Mouse (Mus musculus): ENCODE data around the gene Kcnn4. TPM values are rescaled to one million over a fixed set of nuclear protein-coding genes. Genes with fewer than 3 reads are reported as not detected.

The Kcnn4 gene
- polyA plus RNA-seq, 1 experiment from 2014 or later: 3.2 TPM

DNA sequence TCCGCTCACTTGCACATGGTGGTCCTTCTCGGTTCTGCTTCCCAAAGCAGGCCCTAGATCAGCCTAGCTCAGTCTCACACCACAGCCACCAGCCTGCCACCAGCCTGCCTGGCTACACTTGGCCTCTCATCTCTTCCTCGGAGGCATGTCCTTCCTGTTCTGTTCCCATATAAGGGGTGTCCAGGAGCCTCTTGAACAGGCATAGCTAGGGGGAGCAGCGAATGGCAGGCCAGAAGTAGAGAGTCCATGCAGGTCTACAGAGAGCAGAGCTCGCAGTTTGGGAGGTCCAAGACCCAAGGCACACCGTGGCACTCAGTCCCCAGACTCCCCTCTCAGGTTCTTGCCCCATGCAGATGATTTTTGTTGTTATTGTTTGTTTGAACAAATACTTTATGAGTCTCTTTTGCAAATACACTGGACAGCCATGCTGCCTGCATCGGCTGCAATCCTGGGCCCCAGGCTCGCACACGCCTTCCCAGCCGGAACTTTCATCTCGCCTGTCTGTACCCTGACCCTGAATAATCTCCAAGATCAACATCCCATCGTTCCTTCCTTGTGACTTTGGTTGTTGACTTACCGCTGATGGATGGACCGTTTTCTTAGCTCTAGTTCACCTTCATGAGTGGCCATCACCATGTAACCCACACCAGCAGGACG lies 53.2 kb downstream of the Kcnn4 start:
- Histone ChIP-seq H3K27me3 (ENCODE audit: control insufficient read depth, insufficient read depth, low read depth, low read length) (no peaks in the 10 kb centered on the region), H3K9ac (ENCODE audit: low read length) (no peak overlapping the region), H3K36me3 (ENCODE audit: control insufficient read depth, insufficient read depth, low read length) (peaks cover 8% of the 10 kb centered on the region), H3K4me3 (ENCODE audit: low read length) (no peak overlapping the region), H3K4me1 (replicated peaks; ENCODE audit: control insufficient read depth, insufficient read depth, low read length) (no peaks in the 10 kb centered on the region), H3K4me2 (ENCODE audit: low read depth, low read length) (no peak overlapping the region), H3K27ac (ENCODE audit: low read length) (no peak overlapping the region), H3K9me3 (ENCODE audit: control insufficient read depth, low read length) (no peaks in the 10 kb centered on the region)
- ATAC-seq (ENCODE audit: low read depth): no peak
- 76% methylated on average over 15 of the region's 15 CpGs for WGBS

DNA sequence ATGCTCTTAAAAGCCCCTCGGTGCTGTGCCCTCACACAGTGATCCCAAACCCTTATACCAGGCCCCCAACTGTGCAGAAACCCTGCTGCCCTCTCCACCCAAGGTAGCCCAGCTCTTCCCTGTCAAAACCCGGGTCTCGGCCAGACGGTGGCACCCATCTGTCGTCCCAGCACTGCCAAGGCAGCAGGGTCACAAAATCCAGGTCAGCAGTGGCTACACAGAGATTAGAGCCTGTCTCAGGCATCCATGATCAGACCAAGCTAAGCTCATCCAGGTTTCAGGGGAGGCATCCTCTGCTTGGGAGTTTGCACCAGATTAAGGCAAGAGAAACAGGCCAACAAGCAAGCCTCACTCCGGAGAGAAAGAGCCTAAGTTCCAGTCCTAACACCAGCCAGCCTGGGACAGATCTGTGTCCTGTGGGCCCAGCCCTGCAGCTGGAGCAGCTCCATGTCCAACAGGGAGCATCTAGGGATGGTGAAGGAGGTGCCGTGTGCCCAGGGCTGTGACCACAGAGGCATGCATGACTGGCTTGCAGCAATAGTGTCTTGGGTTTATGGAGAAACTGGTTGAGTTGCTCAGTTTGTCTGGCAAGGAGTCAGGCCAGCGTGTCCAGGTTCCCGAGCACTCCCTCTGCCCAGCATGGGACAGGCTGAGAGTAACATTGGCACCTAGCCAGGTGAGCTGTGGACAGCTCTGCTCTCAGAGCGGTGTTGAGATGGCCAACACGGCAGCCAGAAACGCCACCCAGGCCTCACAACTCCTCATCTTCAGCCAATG lies 54.1 kb downstream of the Kcnn4 start:
- Histone ChIP-seq H3K27ac (ENCODE audit: low read length) (no peak overlapping the region; the same call in 1 of the 2 replicates), H3K36me3 (ENCODE audit: control insufficient read depth, insufficient read depth, low read length) (peaks cover 8% of the 10 kb centered on the region), H3K9me3 (ENCODE audit: control insufficient read depth, low read length) (no peaks in the 10 kb centered on the region), H3K27me3 (ENCODE audit: control insufficient read depth, insufficient read depth, low read depth, low read length) (no peaks in the 10 kb centered on the region), H3K4me2 (ENCODE audit: low read depth, low read length) (no peak overlapping the region), H3K9ac (ENCODE audit: low read length) (no peak overlapping the region; the same call in 1 of the 2 replicates), H3K4me1 (replicated peaks; ENCODE audit: control insufficient read depth, insufficient read depth, low read length) (no peaks in the 10 kb centered on the region), H3K4me3 (ENCODE audit: low read length) (no peak overlapping the region)
- ATAC-seq (ENCODE audit: low read depth): peak; percentile 48; the same call in 1 of the 2 replicates
- 60% methylated on average over 12 of the region's 12 CpGs for WGBS

DNA sequence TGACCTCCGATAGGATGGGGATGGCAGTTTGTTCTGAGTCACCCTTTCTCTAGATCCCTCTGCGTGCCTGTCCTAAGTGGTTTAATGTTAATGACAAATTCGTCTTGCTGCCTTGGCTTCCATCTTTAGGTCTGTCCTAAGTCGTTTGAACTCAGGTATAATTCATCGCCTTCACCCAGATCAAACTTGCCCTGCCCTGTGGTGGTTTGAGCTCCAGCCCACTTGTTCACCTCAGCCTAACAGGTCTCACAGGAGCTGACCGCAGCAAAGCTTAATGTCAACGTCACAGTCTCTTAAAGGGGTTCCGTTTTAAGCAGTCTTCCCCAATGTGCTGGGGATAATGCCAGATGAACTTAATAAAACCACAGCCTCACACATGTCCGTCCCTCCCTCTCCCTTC lies 55.9 kb downstream of the Kcnn4 start:
- H3K27me3 ChIP-seq (ENCODE audit: control insufficient read depth, insufficient read depth, low read depth, low read length): no peaks in the 10 kb centered on the region
- no peak overlapping the region for H3K9ac ChIP-seq (ENCODE audit: low read length)
- H3K9me3 ChIP-seq (ENCODE audit: control insufficient read depth, low read length): no peaks in the 10 kb centered on the region
- no peak overlapping the region for H3K27ac ChIP-seq (ENCODE audit: low read length)
- 76% methylated on average over 9 of the region's 9 CpGs for WGBS
- no peak for ATAC-seq (ENCODE audit: low read depth)
- H3K4me3 ChIP-seq (ENCODE audit: low read length): no peak overlapping the region
- no peaks in the 10 kb centered on the region for H3K4me1 ChIP-seq (replicated peaks; ENCODE audit: control insufficient read depth, insufficient read depth, low read length)
- peaks cover 2% of the 10 kb centered on the region for H3K36me3 ChIP-seq (ENCODE audit: control insufficient read depth, insufficient read depth, low read length)
- no peak overlapping the region for H3K4me2 ChIP-seq (ENCODE audit: low read depth, low read length)

DNA sequence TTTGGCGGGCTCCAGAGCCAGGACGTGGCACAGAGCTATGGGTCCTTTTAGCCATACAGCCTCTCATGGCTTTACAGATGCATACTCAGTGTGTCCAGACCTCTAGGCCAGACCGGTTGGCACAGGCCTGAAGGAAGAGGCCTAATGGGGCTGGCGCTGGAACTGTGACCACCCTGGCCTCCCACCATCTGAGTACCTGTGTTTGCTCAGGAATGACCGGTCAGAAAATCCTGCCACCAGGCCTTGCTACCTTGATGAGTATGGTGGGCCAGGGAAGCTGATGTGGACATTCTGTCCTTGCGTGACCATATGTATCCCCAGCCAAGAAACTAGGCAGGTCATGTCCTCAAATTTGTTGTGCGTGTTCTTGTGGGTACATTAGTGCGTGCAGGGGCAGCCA lies 57.1 kb downstream of the Kcnn4 start:
- peaks cover 5% of the 10 kb centered on the region for H3K27me3 ChIP-seq (ENCODE audit: control insufficient read depth, insufficient read depth, low read depth, low read length)
- 93% methylated on average over 8 of the region's 8 CpGs for WGBS
- no peak overlapping the region for H3K9ac ChIP-seq (ENCODE audit: low read length)
- no peak for ATAC-seq (ENCODE audit: low read depth)
- no peak overlapping the region for H3K4me2 ChIP-seq (ENCODE audit: low read depth, low read length)
- H3K4me3 ChIP-seq (ENCODE audit: low read length): no peak overlapping the region
- H3K4me1 ChIP-seq (replicated peaks; ENCODE audit: control insufficient read depth, insufficient read depth, low read length): no peaks in the 10 kb centered on the region
- H3K36me3 ChIP-seq (ENCODE audit: control insufficient read depth, insufficient read depth, low read length): no peaks in the 10 kb centered on the region; the same call in 1 of the 2 replicates
- H3K27ac ChIP-seq (ENCODE audit: low read length): no peak overlapping the region
- H3K9me3 ChIP-seq (ENCODE audit: control insufficient read depth, low read length): no peaks in the 10 kb centered on the region

DNA sequence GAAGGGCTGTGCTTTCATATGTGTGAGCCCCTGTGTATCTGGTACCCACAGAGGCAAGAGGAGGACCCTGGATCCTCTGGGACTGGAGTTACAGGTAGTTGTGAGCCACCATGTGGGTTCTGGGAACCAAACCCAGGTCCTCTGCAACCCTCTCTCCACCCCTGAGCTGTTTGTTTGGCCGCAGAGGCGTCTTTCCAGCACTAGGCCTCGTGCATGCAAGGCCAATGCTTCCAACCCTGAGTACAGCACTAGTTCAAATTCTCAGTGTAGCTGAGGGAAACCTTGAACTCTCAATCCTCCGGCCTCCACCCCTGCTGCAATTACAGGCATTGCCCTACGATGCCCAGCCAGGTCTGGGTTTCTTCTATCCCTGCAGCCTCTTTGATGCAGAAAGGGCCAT lies 58.7 kb downstream of the Kcnn4 start:
- Histone ChIP-seq H3K27me3 (ENCODE audit: control insufficient read depth, insufficient read depth, low read depth, low read length) (peaks cover 15% of the 10 kb centered on the region), H3K9ac (ENCODE audit: low read length) (no peak overlapping the region), H3K4me2 (ENCODE audit: low read depth, low read length) (no peak overlapping the region), H3K4me3 (ENCODE audit: low read length) (no peak overlapping the region), H3K4me1 (replicated peaks; ENCODE audit: control insufficient read depth, insufficient read depth, low read length) (no peaks in the 10 kb centered on the region), H3K27ac (ENCODE audit: low read length) (no peak overlapping the region), H3K9me3 (ENCODE audit: control insufficient read depth, low read length) (no peaks in the 10 kb centered on the region), H3K36me3 (ENCODE audit: control insufficient read depth, insufficient read depth, low read length) (no peaks in the 10 kb centered on the region)
- WGBS: 82% methylated on average over 5 of the region's 5 CpGs
- ATAC-seq (ENCODE audit: low read depth): no peak

DNA sequence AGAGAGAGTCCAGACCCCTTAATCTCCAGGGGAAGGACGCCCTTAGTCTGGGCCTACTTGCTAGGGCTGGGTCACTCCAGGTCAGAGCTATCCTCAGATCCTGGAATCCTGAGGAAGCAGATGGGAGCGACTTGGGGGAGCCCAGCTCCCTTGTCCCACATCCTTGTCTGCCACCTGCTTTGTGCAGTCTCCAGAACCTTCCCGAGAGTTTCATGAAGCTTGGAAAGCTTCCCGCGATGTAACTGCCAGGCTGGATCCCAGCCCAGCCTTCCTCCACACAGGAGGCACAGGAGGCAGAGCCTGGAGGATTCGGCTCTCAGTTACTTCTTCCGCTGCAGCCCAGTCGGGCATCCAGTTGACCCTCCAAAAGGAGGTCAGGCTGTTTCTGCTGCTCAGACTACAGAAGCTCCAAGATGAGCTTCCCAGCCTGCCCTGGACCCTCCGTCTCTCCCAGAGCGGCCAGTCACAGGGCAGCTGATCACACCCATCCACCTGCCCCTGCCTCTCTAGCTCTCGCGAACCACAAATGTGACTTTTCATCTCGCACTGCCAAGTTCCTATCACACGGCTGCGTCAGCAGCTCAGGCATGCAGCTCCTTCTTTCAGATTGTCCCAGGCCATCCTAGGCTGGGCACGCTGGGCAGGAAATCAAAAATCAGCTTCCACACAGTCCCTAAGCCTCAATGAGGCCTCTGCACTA lies 59.5 kb downstream of the Kcnn4 start:
- Histone ChIP-seq H3K27me3 (ENCODE audit: control insufficient read depth, insufficient read depth, low read depth, low read length) (peaks cover 15% of the 10 kb centered on the region), H3K9ac (ENCODE audit: low read length) (no peak overlapping the region), H3K4me3 (ENCODE audit: low read length) (no peak overlapping the region), H3K36me3 (ENCODE audit: control insufficient read depth, insufficient read depth, low read length) (no peaks in the 10 kb centered on the region), H3K4me1 (replicated peaks; ENCODE audit: control insufficient read depth, insufficient read depth, low read length) (no peaks in the 10 kb centered on the region), H3K27ac (ENCODE audit: low read length) (no peak overlapping the region), H3K4me2 (ENCODE audit: low read depth, low read length) (no peak overlapping the region), H3K9me3 (ENCODE audit: control insufficient read depth, low read length) (no peaks in the 10 kb centered on the region)
- WGBS: 48% methylated on average over 16 of the region's 16 CpGs
- no peak for ATAC-seq (ENCODE audit: low read depth)

DNA sequence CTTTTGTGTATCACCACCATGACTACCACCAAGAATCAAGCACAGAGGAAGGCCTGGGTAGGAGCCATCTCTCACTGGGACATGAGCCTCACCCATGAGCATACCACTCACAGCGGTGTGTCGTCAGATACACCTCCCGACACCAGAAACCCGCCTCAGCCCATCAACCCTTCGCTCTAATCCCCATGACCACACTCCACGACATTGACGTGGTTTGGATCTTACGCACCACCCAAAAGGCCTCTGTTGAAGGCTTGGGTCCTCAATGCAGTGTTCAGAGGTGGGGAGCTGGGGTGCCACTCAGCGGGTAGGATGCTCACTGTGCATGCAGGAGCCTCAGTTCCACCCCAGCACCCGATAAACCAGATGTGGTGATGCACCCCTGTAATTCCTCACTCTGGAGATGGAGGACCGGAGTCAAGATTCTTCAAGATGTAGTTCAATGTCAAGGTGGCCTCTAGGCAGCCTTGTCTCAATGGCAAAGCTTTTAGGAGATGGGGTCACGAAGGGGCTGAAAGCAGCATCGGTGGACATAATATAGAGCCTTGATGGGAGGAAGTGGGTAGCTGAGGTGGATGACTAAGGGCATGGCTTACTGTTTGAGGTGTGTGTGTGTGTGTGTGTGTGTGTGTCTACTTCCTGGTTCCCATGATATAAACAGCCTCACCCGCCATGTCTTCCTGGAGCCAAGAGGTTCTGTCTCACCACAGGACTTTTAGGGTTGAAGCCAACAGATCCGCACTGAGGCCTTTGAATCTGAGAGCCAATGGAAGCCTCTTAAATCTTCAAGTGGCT lies 60.7 kb downstream of the Kcnn4 start:
- Histone ChIP-seq H3K9ac (ENCODE audit: low read length) (no peak overlapping the region), H3K4me1 (replicated peaks; ENCODE audit: control insufficient read depth, insufficient read depth, low read length) (no peaks in the 10 kb centered on the region), H3K27me3 (ENCODE audit: control insufficient read depth, insufficient read depth, low read depth, low read length) (peaks cover 15% of the 10 kb centered on the region), H3K4me3 (ENCODE audit: low read length) (no peak overlapping the region), H3K36me3 (ENCODE audit: control insufficient read depth, insufficient read depth, low read length) (no peaks in the 10 kb centered on the region), H3K4me2 (ENCODE audit: low read depth, low read length) (no peak overlapping the region), H3K9me3 (ENCODE audit: control insufficient read depth, low read length) (no peaks in the 10 kb centered on the region), H3K27ac (ENCODE audit: low read length) (no peak overlapping the region)
- WGBS: 90% methylated on average over 15 of the region's 15 CpGs
- no peak for ATAC-seq (ENCODE audit: low read depth)

DNA sequence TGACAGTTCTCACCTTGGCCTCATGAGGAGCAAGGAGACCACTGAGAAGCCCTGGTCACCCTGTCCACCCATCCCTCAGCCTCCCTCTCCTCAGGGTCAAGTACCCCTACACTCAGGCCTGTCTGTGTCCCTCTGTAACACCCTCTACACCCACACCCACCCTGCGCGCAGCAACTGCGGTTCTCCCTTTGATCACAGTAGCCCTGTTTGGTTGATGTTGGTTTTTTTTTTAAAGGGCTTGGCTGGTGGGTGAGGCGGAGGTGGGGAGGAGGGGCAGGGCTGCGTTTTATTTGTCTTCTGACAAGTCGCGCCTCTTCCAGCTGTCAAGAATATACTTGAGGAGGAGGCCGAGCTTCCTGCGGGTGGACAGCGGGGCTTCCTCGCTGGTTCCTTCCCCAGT lies 61.6 kb downstream of the Kcnn4 start:
- H3K4me1 ChIP-seq (replicated peaks; ENCODE audit: control insufficient read depth, insufficient read depth, low read length): no peaks in the 10 kb centered on the region
- 21% methylated on average over 11 of the region's 11 CpGs for WGBS
- H3K36me3 ChIP-seq (ENCODE audit: control insufficient read depth, insufficient read depth, low read length): no peaks in the 10 kb centered on the region
- H3K4me3 ChIP-seq (ENCODE audit: low read length): no peak overlapping the region
- H3K9me3 ChIP-seq (ENCODE audit: control insufficient read depth, low read length): no peaks in the 10 kb centered on the region
- peaks cover 15% of the 10 kb centered on the region for H3K27me3 ChIP-seq (ENCODE audit: control insufficient read depth, insufficient read depth, low read depth, low read length)
- no peak for ATAC-seq (ENCODE audit: low read depth)
- H3K27ac ChIP-seq (ENCODE audit: low read length): no peak overlapping the region
- no peak overlapping the region for H3K9ac ChIP-seq (ENCODE audit: low read length)
- H3K4me2 ChIP-seq (ENCODE audit: low read depth, low read length): no peak overlapping the region

DNA sequence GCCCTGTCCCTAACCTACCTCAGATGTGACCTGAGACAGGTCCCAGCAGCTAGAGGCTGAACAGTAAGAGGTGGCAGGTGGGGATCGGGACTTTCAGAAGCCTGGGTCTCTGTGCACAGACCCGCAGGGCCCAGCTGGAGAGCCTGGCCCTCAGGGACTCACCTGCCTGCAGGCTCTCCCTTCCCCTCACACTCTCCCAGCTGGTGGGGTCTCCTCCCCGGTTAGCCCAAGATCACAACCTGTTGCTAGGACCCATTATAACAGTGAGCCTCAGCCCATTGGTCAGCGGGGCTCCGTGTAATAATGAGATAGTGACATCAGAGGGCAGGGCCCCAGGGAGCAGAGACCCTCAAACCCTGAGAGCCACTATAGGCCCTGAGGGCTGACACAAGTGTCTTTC lies 65.2 kb downstream of the Kcnn4 start:
- Histone ChIP-seq H3K4me3 (ENCODE audit: low read length) (no peak overlapping the region), H3K9ac (ENCODE audit: low read length) (no peak overlapping the region), H3K4me1 (replicated peaks; ENCODE audit: control insufficient read depth, insufficient read depth, low read length) (no peaks in the 10 kb centered on the region), H3K27ac (ENCODE audit: low read length) (no peak overlapping the region), H3K27me3 (ENCODE audit: control insufficient read depth, insufficient read depth, low read depth, low read length) (peaks cover 15% of the 10 kb centered on the region), H3K36me3 (ENCODE audit: control insufficient read depth, insufficient read depth, low read length) (no peaks in the 10 kb centered on the region), H3K4me2 (ENCODE audit: low read depth, low read length) (no peak overlapping the region), H3K9me3 (ENCODE audit: control insufficient read depth, low read length) (no peaks in the 10 kb centered on the region)
- 68% methylated on average over 5 of the region's 5 CpGs for WGBS
- ATAC-seq (ENCODE audit: low read depth): no peak
